Mouse (Mus musculus) frontal cortex, postnatal 25 days (tissue): ENCODE results near the gene Krtap3-1.
"Not testable (repeated sequence)": the region's sequence is repeated elsewhere in the genome, so short reads cannot be mapped to it uniquely, and the experiment has no call there.

Experiments used
- DNase-seq, 2 experiments: peaks; one replicate each; pipeline ENCODE4 v3.0.0; 2022; ENCODE audit warnings: low spot score in 2 of 2

The Krtap3-1 gene

GRCm38 (mm10) chr11:99566530-99566929 lies at the start of gene Krtap3-1:
Gene Krtap3-1, minus strand, starts transcription at chr11:99566630.
- no peak for DNase-seq

DNA sequence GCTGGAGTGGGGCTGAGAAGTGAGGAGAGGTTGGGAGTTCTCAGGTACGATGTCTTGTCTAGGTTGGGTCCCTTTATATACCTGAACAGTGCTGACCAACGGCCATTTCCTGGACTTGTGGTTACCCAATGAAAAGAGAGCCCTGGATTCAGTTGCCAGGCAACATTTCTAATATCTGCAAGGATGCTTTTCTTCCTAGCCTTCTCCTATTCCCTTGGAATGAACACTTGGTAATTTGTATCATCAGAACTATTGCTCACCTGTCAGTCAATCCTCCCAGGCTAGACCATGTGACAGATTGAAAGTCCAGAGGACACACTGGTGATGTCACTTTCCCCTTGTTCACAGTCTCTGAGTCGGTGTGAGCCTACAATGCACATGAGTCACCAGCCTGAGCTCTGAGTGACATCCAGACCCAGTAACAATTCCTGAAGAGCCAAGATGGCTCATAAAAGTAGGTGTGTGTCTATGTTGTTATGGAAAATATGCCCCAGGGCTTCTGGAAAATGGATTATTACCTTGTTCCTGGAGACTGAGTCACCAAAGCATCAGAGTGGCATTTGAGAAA lies 48.5 kb upstream of the Krtap3-1 start, which contains the start of gene Krtap2-4:
Gene Krtap2-4, minus strand, starts transcription at position 51 of the 568 bp plus-strand sequence.
- DNase-seq = no peak

- DNase-seq = not testable (repeated sequence)
These were observed 43.7 kb upstream of the Krtap3-1 start, which contains the start of gene Gm11937 for GRCm38 (mm10) chr11:99610089-99610488. Gene Gm11937, minus strand, starts transcription at chr11:99610189.

DNA sequence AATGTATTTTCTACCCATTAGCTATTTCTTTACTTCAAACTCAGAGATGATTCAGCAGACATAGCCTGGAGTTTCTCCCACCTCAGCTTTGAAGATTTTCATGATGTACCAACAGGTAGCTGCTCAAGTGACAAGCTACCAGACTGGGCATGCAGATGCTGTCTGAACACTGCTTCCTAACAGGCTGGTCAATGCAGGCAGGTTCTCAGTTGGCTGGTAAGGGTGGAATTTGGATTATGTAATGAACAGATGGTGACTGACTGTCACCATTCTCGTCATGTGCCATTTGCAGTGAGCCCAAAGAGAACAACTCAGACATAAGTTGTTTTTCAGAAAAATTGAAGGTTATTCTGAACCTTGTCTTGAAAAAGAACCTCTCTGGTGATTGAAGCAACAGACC lies 42.7 kb upstream of the Krtap3-1 start:
- no peak for DNase-seq

GRCm38 (mm10) chr11:99603208-99603607 lies 36.8 kb upstream of the Krtap3-1 start, which contains the start of gene Gm11938:
Gene Gm11938, minus strand, starts transcription at chr11:99603308.
- not testable (repeated sequence) for DNase-seq

DNA sequence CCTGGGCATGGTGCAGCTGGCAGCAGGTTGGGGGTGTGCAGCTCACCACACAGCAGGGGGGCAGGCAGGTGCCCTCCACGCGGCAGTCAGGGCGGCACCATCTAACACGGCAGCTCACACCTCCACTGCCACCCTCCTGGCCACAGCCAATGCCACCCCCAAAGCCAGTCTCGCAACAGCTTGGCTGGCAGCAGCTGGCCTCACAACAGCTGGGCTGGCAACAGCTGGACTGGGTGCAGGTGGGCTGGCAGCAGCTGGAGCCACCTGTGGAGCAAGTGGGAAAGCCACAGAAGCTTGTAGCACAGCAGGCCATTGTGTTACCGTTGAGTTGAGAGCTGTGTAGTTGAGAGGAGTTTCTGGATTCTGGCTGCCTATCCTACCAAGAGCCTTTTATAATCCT lies 31.3 kb upstream of the Krtap3-1 start, which contains the start of gene Krtap9-3:
Gene Krtap9-3, minus strand, starts transcription at position 364 of the 400 bp plus-strand sequence.
- DNase-seq = not testable (repeated sequence)

DNA sequence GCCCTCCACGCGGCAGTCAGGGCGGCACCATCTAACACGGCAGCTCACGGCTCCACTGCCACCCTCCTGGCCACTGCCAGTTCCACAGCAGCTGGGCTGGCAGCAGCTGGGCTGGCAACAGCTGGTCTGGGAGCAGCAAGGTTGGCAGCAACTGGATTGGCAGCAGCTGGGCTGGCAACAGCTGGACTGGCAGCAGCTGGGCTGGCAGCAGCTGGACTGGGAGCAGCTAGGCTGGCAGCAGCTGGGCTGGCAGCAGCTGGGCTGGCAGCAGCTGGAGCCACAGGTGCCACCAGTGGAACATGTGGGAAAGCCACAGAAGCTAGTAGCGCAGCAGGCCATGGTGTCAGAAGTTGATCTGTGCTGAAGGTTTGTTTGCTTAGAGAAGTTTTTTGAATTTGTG lies 24.6 kb upstream of the Krtap3-1 start, which contains the start of gene Krtap1-3:
Gene Krtap1-3, minus strand, starts transcription at position 359 of the 400 bp plus-strand sequence.
- DNase-seq = no peak

- no peak for DNase-seq
These were observed 18.7 kb upstream of the Krtap3-1 start for GRCm38 (mm10) chr11:99585096-99585495.

DNA sequence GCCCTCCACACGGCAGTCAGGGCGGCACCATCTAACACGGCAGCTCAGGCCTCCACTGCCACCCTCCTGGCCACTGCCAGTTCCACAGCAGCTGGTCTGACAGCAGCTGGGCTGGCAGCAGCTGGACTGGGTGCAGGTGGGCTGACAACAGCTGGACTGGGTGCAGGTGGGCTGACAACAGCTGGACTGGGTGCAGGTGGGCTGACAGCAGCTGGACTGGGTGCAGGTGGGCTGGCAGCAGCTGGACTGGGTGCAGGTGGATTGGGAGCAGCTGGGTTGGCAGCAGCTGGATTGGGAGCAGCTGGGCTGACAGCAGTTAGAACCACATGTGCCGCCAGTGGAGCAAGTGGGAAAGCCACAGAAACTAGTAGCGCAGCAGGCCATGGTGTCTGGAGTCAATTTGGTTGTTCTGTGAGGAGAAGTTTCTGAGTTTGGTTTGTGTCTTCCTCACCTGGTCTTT lies 16.8 kb upstream of the Krtap3-1 start, which contains the start of gene Krtap1-4:
Gene Krtap1-4, minus strand, starts transcription at position 410 of the 460 bp plus-strand sequence.
- DNase-seq = no peak

DNA sequence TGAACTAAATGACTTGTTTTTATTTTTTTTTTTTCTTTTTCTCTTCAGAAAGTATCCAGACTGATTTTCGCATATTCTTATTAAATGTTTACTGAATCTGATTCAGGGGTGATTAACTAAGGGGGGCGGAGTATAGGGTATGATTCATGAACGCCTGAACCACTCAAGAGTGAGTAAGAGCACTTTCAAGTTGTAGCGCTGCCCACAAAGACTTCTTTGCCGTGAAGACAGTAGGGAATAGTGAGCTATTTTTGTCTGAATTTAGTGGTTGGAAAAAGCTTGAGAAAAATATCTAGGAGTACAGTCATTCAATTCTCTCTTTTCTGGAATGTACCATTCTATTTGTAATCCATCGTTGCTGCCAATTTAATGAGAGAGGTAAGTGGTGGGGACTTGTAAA lies 15.1 kb upstream of the Krtap3-1 start:
- DNase-seq = no peak

GRCm38 (mm10) chr11:99581051-99581450 lies 14.6 kb upstream of the Krtap3-1 start:
- DNase-seq = no peak

- no peak for DNase-seq
These were observed 14.2 kb upstream of the Krtap3-1 start, which contains the start of gene Krtap1-5 for GRCm38 (mm10) chr11:99580636-99581035. Gene Krtap1-5, minus strand, starts transcription at chr11:99581016.

- DNase-seq = peak; percentile 38 to 52
These were observed 7.7 kb upstream of the Krtap3-1 start for GRCm38 (mm10) chr11:99574106-99574505.

DNA sequence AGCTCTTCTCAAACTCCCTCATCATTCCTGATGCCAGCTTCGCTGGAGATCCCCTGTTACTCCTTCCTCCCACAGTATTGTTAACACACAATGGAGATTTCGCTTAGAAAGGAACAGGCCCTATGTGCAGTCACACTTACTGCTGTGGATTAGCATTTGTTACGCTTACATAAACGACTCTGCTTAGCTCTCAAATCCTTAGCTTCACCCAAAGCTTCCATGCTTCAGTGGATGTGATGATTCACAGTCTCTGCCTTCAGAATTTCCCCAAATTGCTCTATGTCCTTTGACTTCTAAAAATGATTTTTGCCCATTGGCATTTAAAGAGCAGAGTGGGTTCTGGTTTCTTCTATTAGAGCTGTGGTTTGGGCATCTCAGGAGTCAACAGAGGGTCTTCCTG lies 6.7 kb upstream of the Krtap3-1 start:
- DNase-seq = no peak

DNA sequence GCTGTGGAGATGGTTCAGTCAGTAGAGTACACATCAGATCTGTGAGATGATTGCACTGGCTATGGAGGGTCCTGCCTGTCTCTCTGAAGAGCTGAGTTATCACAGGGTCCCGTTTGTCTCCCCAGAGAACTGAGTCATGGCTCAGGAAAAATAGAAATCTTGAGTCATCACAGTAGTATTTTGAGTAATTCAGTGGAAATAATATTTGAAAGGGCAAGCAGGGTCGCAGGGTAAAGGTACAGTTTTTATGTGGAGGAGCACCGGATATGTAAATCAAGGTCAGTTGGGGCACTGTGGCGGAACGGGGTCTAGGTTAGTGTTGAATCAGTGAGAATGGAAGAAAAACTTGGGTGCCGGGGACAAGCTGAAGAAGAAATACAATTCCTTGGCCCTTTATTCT lies 3.9 kb downstream of the Krtap3-1 start:
- no peak for DNase-seq

DNA sequence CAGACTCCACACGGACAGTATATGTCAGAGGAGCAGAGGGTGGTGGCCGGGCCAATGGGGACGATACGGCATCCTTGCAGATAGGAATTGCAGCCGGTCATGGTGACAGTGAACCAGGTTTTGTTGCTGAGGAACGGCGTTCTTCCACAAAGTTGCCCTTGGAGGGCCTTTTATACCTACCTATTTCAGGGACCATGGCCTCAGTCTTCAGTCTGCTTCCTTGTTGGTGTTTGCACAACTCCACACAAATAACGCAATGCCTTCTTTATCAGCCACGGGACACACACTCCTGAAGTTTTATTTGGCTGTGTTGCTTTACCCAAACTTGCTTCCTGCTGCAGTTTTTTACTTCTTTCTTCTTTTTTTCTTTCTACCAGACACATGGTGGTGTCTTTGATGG lies 7.1 kb downstream of the Krtap3-1 start, which contains the start of gene Gm11939:
Gene Gm11939, minus strand, starts transcription at position 101 of the 400 bp plus-strand sequence.
- DNase-seq = no peak

GRCm38 (mm10) chr11:99557976-99558745 lies 8.3 kb downstream of the Krtap3-1 start:
- no peak for DNase-seq

DNA sequence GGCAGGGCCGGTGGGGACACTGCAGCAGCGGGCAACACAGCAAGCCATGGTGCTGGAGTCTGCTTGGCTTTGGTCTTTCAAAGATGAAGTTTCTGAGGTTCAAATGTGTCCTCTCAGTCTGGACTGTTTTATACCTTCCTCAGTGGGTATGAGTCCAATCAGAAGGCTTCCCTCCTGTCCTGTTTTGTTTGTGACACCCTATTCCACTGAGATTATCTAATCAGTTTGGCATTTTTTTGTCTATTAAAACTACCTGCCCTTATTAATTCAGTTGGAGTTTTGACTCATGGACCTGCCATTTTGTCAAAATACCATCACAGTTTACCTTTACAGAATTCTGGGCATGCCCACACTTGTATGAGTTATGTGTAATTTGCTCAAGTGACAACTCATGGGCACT lies 9.7 kb downstream of the Krtap3-1 start, which contains the start of gene Krtap3-2:
Gene Krtap3-2, minus strand, starts transcription at position 101 of the 400 bp plus-strand sequence.
- no peak for DNase-seq

DNA sequence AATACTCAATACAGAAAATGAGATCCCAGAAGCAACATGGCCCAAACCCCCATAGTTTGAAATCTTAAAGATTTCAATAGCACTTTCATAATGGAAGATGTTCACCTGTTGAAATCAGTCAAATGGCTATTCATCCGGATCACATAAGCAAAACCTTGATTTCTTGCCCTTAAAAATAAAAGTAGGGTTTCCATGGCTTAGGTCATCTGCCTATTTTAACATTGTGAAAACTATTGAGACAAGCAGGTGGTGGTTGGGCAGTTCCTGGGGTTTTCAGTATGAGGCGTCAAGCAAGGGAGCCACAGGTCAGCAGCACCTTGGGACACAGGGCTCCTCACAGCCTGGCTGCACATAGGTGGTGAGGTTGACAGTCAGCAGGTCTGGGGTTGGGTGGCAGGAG lies 10.2 kb downstream of the Krtap3-1 start:
- no peak for DNase-seq

GRCm38 (mm10) chr11:99550765-99551164 lies 15.7 kb downstream of the Krtap3-1 start, which contains the start of gene Krtap3-3:
Gene Krtap3-3, minus strand, starts transcription at chr11:99550865.
- no peak for DNase-seq

DNA sequence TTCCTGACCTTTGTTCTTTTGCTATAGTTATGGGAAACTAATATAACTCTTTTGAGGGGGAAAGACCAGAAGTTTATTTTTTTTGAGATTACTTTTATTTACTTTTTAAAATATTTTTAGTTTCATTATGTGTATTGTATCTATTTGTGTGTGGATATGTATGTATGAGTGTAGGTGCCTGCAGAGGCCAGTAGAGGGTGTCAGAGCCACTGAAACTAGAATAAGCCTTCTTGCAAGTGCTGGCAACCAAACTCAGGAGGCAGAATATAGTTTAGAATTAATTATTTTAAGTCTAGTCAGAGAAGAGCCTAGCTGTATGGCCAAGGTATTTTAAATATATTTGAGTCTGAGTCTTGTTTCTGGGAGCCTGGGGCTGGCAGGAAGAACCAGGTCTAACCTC lies 18.5 kb downstream of the Krtap3-1 start:
- DNase-seq = no peak

DNA sequence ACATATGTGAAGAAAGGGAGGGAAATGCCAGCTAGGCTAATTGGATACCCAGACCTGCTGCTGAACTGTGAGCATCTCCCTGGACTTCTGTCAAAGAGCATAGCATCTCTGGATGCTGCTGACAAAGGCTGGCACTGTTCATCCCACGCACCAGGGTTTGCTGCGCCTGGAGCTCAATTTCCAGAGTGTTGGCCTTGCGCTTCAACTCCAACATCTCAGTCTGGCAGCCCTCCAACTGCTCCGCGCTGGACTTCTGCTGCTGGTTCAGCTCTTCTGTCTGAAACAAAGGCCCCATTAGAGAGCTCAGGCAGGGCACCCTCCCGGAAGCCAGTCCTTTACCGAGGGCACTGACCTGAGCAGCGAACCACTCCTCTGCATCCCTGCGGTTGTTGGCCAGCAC lies 26.7 kb downstream of the Krtap3-1 start:
- peak; percentile 8 to 14 for DNase-seq
